Mouse (Mus musculus): ENCODE results near the gene Psmb2. TPM values are rescaled to one million over a fixed set of nuclear protein-coding genes. Genes with fewer than 3 reads are reported as not detected.
A peak's percentile ranks its signal among the peaks of the same experiment; 100 is the strongest.

The Psmb2 gene
- total RNA-seq (2022), result 100 to 1,000 TPM in 3 of 4 experiments, 10 to 100 TPM in 1; 84.9 to 112 (median 104) TPM

DNA sequence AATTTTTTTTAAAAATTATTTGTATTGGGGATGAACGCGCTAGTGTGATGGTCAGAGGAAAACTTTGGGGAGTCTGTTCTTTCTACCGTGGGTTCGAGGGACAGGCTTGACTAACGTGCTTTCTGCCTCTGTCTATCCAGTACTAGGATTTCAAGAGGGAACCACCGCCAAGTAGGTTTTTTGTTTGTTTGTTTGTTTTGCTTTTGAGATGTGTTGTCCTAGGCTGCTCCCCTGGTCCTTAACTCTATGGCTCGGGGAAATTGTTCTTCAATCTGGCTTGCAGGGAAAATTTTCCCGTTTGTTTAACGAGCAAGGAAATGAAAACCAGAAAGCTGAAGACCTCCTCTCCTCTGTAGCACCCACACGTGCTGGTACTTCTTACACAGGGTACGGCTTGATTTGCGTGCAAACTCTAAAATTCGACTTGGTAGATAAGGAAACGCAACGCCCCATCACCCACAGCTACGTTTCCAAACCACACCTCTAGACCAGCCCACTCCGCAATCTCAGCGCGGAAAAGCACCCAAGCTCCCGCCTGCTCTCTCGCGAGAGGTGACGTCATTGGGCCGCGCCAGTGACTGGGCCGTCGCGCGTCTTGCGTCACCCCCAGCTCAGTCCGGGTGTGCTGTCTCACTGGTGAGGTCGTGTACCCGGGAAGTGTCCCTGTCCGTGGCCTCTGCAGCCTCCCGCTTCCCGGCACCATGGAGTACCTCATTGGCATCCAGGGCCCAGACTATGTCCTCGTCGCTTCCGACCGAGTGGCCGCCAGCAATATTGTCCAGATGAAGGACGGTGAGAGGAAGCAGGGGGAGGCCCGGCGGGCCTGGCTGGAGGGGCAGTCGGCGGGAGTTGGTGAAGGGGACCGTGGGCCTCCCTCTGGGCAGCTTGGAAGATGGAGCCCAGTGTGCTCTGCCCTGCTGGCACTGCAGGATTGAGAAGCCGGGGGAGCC is at the start of gene Psmb2:
TSS of gene Psmb2 (plus strand) at position 577 of the 950 bp plus-strand sequence.
- DNase-seq (ENCODE audit: low spot score in 2 of 2), result peak; percentile 94 to 99

- no peak for DNase-seq (ENCODE audit: low spot score in 2 of 2)
Observed at GRCm38 (mm10) chr4:126631922-126632321, 45.5 kb upstream of the Psmb2 start.

GRCm38 (mm10) chr4:126632668-126633067 is 44.8 kb upstream of the Psmb2 start:
- no peak for DNase-seq (ENCODE audit: low spot score in 2 of 2)

GRCm38 (mm10) chr4:126636330-126636729 is 41.1 kb upstream of the Psmb2 start:
- no peak for DNase-seq (ENCODE audit: low spot score in 2 of 2)

DNA sequence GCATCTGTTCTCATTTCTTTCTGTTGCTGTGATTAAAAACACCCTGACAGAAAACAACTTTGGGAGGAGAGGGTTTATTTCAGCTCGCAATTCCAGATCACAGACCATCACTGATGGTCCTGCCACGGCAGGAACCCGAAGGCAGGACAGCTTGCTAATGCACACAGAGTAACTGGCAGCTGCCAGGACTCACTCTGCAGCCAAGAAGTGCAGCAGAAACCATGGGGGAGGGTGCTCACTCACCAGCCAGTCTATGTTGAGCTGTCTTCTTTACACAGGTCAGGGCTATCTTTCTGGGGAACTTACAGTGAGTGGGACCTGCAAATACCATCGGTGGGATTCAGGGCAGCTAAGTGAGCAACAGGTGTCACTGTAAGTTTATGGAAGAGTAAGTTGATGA is 40.0 kb upstream of the Psmb2 start:
- no peak for DNase-seq (ENCODE audit: low spot score in 2 of 2)

- no peak for DNase-seq (ENCODE audit: low spot score in 2 of 2)
Observed at GRCm38 (mm10) chr4:126639339-126639738, 38.1 kb upstream of the Psmb2 start.

DNA sequence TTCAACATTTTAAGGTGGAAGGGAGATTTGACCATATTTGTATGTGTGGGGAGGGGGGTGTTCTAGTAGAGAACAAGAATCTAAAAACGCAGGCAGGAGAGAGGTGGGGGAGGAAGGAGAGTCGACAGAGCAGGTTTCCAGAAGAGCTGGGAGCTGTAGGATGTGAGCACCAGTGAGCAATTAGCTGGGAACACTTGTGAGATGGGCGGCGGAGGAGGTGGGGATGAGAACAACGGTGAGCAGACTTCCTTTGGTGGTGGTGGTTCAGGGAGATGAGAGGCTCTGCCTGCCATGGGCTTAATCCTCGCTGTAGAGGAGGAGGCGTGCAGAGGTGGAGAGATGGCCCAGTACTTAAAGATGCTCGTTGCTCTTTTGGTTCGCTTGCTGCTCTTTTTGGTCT is 35.5 kb upstream of the Psmb2 start:
- peak; percentile 13 to 74 for DNase-seq (ENCODE audit: low spot score in 2 of 2)

- no peak for DNase-seq (ENCODE audit: low spot score in 2 of 2)
Observed at GRCm38 (mm10) chr4:126643815-126644214, 33.6 kb upstream of the Psmb2 start.

DNA sequence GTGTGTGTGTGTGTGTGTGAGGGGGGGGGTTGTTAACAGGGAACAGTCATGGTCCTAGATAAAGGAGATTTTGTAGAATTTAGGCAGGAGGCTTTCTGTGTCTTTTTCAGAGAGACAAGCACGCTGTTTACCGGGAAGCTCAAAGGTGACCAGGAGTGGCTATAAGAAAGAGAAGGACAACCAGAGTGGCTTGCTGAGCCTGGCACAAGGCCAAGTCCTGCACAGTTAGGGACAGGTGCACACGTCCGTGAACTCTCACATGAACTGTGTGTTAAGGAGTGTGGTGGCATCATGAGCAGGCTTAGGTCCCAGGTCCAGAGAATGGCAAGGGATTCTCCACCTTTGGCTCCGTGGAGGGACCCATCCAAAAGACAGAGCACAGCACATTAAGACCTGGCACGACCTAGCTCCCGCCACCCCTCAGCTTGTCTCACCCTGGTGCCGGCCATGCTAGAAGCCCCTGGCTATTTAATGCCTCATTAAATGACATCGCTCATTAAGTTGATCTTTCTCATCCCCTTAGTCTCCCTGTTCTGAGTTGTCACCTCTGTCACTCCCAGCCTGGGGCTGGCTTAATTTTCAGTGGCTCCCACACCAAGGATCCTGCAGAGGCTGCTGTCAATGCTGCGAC is 33.0 kb upstream of the Psmb2 start:
- no peak for DNase-seq (ENCODE audit: low spot score in 2 of 2)

DNA sequence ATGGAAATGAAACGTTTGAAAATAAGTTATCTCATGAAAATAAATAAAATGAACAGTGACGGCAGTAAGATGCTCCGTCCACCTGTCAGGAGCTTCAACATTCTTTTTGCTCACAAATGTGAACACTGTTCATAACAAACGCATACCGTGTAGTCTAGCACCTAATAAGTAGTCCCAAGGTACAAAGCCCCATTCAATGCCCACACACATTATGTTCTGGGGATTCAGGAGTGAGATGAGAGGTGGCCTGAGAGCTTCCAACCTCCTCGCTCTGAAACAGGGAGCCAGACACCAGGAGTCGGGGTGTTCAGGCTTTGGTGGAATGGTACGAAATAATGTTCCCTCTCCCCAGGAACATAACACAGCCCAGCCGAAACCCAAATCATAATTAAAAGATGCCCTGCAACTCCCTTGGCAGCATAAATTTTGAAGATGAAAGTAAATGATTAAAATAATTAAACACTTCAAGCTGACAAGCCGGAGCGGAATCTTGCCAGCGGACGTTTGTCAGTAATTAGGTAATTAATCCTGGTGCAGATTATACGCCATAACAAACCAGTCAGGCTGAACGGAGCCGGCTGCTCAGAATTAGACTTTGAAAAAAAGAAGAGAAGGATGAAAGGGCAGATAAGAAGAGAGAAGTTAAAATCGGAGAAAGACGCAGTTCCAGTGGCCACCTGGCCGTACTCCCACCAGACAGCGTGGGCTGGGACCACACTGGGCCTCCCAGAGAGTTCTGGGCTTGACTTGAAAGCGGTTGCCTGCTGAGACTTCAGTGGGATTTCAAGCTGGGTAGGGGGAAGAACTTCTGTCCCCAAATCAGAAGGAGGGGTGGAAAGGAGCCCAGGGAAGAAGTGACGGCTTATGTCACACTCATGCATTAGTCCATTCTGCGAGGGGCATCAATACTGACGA is 29.2 kb upstream of the Psmb2 start:
- DNase-seq (ENCODE audit: low spot score in 2 of 2), result no peak

DNA sequence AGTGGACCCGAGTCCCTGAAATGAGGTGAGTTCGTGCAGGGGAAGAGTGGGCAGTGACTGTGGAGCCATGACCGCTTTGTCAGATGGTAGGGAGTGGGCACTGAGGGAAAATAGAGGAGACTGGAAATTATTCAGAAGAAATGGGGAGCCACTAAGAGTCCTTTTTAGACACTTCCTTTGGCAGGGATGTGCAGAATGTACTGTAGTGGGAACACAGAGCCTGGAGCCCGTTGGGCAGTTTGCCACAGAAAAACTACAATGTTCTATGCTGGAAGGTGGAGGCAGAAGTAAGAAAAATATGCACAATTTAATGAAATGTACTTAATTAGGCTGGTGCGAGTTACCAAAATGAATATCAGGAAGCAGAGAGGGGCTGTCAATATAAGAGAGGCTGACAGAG is 24.3 kb upstream of the Psmb2 start:
- DNase-seq (ENCODE audit: low spot score in 2 of 2), result no peak

GRCm38 (mm10) chr4:126655356-126655755 is 22.1 kb upstream of the Psmb2 start:
- no peak for DNase-seq (ENCODE audit: low spot score in 2 of 2)

DNA sequence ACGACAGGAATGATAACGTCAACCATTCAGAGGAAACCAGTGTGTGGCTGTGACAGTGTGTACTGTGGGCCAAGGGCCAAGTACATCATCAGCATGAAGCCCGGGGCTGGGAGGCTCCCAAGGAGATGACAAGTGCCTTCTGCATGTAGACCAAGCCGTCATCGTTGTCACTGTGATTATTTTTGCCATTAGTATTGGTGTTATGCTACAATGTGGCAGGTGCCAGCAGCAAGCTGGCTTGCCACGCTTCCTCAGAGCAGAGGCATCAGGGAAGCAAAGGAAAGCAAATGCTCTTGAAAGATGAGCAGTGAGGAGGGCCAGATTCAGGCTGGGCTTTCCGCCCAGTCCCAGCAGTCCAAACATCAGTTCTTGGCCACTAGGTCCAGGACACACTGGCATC is 16.2 kb upstream of the Psmb2 start:
- no peak for DNase-seq (ENCODE audit: low spot score in 2 of 2)

DNA sequence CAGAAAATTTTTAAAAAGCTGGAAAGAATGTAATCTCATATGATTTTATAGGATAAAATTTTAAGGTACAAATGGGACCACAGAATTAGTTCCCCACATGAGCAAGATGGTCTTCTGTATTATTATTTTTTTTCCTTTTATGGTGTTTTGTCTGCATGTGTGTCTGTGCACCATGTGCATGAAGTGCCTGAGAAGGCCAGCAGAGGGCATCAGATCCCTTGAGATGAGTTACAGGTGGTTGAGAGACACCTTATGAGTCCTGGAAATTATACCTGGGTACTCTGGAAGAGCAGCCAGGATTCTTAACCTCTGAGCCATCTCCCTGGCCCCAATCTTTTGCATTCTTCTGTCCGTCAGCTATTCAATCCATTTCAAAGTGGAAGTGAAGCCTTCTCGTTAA is 10.4 kb upstream of the Psmb2 start:
- no peak for DNase-seq (ENCODE audit: low spot score in 2 of 2)

DNA sequence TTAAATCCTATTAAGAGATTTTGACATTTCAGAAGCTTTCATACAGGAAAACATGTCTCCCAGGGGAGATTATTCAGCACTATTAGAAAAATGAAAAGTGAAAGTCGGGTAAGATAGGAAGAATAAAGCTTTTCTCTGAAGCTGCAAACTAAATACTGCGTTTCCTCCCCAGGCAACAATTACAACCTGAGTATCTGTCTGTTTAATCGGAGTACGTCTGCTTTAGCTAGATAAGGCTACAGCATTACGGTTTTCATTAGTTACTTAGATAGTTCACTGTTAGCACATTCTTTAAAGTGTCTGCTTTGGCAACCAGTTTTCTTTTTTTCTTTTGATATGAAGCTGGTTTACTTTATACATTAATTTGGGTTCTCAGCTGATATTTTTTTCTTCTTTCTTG is 4.9 kb downstream of the Psmb2 start:
- no peak for DNase-seq (ENCODE audit: low spot score in 2 of 2)

- no peak for DNase-seq (ENCODE audit: low spot score in 2 of 2)
Observed at GRCm38 (mm10) chr4:126683084-126683483, 5.7 kb downstream of the Psmb2 start.

DNA sequence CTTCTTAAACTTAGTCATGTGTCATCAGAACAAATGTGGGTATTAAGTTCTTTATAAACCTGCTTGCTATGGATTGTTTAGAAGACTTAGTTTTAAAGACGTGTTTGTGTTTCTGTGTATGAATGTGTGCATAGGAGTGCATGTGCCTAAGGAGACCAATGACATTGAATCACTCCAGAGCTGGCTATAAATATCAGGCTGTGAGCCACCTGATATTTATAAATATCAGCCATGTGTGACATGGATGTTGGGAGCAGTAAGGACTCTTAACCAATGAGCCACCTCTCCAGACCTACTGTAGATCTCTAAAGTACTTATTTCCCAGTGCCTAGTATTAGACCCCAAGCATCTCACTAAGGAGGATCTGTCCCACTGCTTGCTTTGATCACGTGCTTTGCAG is 12.0 kb downstream of the Psmb2 start:
- no peak for DNase-seq (ENCODE audit: low spot score in 2 of 2)

DNA sequence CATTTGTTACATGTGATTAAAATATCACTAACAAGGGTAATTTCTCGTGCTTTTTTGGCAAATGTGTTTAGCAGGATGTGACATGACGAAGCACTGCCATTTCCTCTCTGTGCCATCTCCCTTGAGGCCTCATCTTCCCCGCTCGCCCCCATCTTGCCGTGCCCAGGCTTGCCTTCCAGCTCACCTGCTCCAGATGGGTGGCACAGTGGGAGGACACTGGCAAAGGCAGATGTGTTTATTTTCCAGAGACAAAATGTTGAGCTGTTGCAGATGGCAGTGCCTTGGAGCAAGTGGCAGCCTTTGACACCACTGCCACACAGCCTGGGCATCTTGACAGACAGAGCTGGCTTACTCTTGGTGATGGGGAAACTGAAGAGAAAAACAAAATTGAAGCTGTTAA is 15.6 kb downstream of the Psmb2 start:
- no peak for DNase-seq (ENCODE audit: low spot score in 2 of 2)

GRCm38 (mm10) chr4:126696908-126697307 is 19.5 kb downstream of the Psmb2 start:
- no peak for DNase-seq (ENCODE audit: low spot score in 2 of 2)

DNA sequence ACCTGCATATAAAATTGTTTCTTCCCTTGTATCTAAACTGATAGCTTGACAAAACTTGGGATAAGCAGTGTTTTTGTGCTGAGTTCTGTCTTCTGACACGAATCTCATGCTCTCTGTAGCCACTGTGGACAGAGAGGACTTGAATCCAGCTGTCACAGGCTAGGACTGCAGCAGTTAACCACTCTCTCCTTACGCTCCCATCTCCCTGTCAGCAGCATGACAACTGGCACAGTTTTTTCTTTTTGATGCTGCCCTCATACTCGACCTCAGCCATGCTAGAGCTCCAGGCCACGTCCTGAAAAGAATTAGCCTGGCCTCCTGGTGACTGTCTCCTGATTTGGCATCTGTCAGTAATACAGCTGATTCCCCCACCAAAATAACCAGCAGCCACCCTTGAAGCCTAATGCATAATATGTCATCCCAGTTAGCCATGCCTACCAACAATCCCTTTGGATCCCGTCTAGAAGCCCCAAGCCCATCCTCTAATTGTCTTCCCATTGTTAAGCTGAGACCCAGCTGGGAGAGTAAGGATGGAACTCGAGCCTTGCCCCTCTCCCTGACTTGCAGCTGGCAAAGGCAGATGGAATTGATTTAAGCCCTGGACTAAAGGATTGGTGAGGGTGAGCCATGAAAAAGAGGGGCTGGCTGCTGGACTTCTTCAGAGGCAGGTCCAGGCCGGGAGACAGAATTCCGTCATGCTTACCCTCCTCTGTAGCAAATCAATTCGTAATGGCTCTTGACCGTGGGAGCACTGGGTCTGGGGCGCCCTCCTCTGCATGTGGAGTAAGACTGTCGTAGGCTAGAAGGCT is 29.4 kb downstream of the Psmb2 start:
- no peak for DNase-seq (ENCODE audit: low spot score in 2 of 2)

- no peak for DNase-seq (ENCODE audit: low spot score in 2 of 2)
Observed at GRCm38 (mm10) chr4:126707439-126707826, 30.0 kb downstream of the Psmb2 start.

All from left cerebral cortex, adult 8-10 months (tissue).